Mouse (Mus musculus): ENCODE measurements around the gene Fubp1.

Fubp1 gene

GRCm38 (mm10) chr3:152272974-152273685, 62.9 kb downstream of the Fubp1 start:
- no peak for DNase-seq (ENCODE audit: low read depth, low spot score)

- DNase-seq (ENCODE audit: low read depth, low spot score) = no peak
These were observed 64.8 kb downstream of the Fubp1 start for GRCm38 (mm10) chr3:152275008-152275407.

GRCm38 (mm10) chr3:152276935-152277334, 66.7 kb downstream of the Fubp1 start:
- no peak for DNase-seq (ENCODE audit: low read depth, low spot score)

GRCm38 (mm10) chr3:152277912-152278311, 67.7 kb downstream of the Fubp1 start:
- DNase-seq (ENCODE audit: low read depth, low spot score) = no peak

- DNase-seq (ENCODE audit: low read depth, low spot score) = no peak
These were observed 68.2 kb downstream of the Fubp1 start for GRCm38 (mm10) chr3:152278431-152278830.

- DNase-seq (ENCODE audit: low read depth, low spot score) = no peak
These were observed 71.9 kb downstream of the Fubp1 start for GRCm38 (mm10) chr3:152282126-152282525.

GRCm38 (mm10) chr3:152284306-152284705, 74.1 kb downstream of the Fubp1 start:
- DNase-seq (ENCODE audit: low read depth, low spot score) = no peak

- no peak for DNase-seq (ENCODE audit: low read depth, low spot score)
These were observed 74.5 kb downstream of the Fubp1 start for GRCm38 (mm10) chr3:152284759-152285158.

Data from WW6 (cell line).